Mouse (Mus musculus) retina, postnatal 7 days (tissue): ENCODE data around the gene Rslcan18.
"Not testable (repeated sequence)": the region's sequence is repeated elsewhere in the genome, so short reads cannot be mapped to it uniquely, and the experiment has no call there.

ENCODE experiments used
- DNase-seq: peaks from one replicate; pipeline ENCODE4 v3.0.0-alpha.2; 2012; ENCODE audit warnings: low read depth, low spot score

Gene Rslcan18

GRCm38 (mm10) chr13:67116163-67116562 lies at the start of gene Rslcan18:
TSS of gene Rslcan18 (minus strand) at chr13:67116263.
- DNase-seq: not testable (repeated sequence)

- peak; percentile 75 for DNase-seq
These were observed 12.1 kb upstream of the Rslcan18 start for GRCm38 (mm10) chr13:67128038-67128721.

- DNase-seq: not testable (repeated sequence)
These were observed 11.4 kb upstream of the Rslcan18 start for GRCm38 (mm10) chr13:67127507-67127906.

GRCm38 (mm10) chr13:67124460-67124859 lies 8.4 kb upstream of the Rslcan18 start:
- no peak for DNase-seq

GRCm38 (mm10) chr13:67121360-67121759 lies 5.3 kb upstream of the Rslcan18 start, which contains the start of gene Zfp759:
TSS of gene Zfp759 (plus strand) at chr13:67121660.
- DNase-seq: not testable (repeated sequence)

- DNase-seq: no peak
These were observed 2.8 kb downstream of the Rslcan18 start for GRCm38 (mm10) chr13:67113287-67113686.

- DNase-seq: no peak
These were observed 4.0 kb downstream of the Rslcan18 start for GRCm38 (mm10) chr13:67112096-67112495.

GRCm38 (mm10) chr13:67108821-67109206 lies 7.2 kb downstream of the Rslcan18 start:
- DNase-seq: no peak

- peak; percentile 95 for DNase-seq
These were observed 7.8 kb downstream of the Rslcan18 start, which contains the start of gene Gm28557 for GRCm38 (mm10) chr13:67108194-67108820. TSS of gene Gm28557 (minus strand) at chr13:67108604.

- no peak for DNase-seq
These were observed 8.4 kb downstream of the Rslcan18 start for GRCm38 (mm10) chr13:67107681-67108080.

- no peak for DNase-seq
These were observed 18.2 kb downstream of the Rslcan18 start, which contains the start of gene Zfp708 for GRCm38 (mm10) chr13:67097876-67098275. TSS of gene Zfp708 (minus strand) at chr13:67097976.

GRCm38 (mm10) chr13:67090154-67090553 lies 25.9 kb downstream of the Rslcan18 start:
- no peak for DNase-seq

GRCm38 (mm10) chr13:67081946-67082345 lies 34.1 kb downstream of the Rslcan18 start:
- DNase-seq: no peak

- DNase-seq: peak; percentile 54
These were observed 34.8 kb downstream of the Rslcan18 start for GRCm38 (mm10) chr13:67081142-67081713.

GRCm38 (mm10) chr13:67077244-67077643 lies 38.8 kb downstream of the Rslcan18 start:
- DNase-seq: no peak

GRCm38 (mm10) chr13:67072786-67073185 lies 43.3 kb downstream of the Rslcan18 start:
- DNase-seq: no peak

GRCm38 (mm10) chr13:67065386-67065785 lies 50.7 kb downstream of the Rslcan18 start:
- DNase-seq: no peak

GRCm38 (mm10) chr13:67062427-67062826 lies 53.6 kb downstream of the Rslcan18 start:
- no peak for DNase-seq

GRCm38 (mm10) chr13:67060786-67061358 lies 55.2 kb downstream of the Rslcan18 start, which contains the start of gene Zfp712:
TSS of gene Zfp712 (minus strand) at chr13:67061170.
- peak; percentile 82 for DNase-seq

GRCm38 (mm10) chr13:67060161-67060785 lies 55.8 kb downstream of the Rslcan18 start:
- no peak for DNase-seq
